Mouse (Mus musculus) lung, adult 2 months (tissue): Measurements from ENCODE around the gene Trim59. TPM values are rescaled to one million over a fixed set of nuclear protein-coding genes. Genes with fewer than 3 reads are reported as not detected.

ENCODE experiments used
- DNase-seq: peaks from one replicate; pipeline ENCODE4 v3.0.0; 2022
- H3K4me1 ChIP-seq: fragments of 200-500 bp; 2 replicates; pipeline ENCODE4 v1.6.1; 2011; ENCODE audit warnings: low read length; ENCODE audit not compliant: control insufficient read depth, insufficient read depth
- H3K4me3 ChIP-seq: fragments of 200-500 bp; replicated peaks from 2 replicates; pipeline ENCODE3; 2011; ENCODE audit warnings: low read depth, mild to moderate bottlenecking, control low read depth, low read length; ENCODE audit errors: extremely low read depth
- CTCF ChIP-seq: fragments of 200-500 bp; IDR thresholded peaks from 2 replicates; pipeline ENCODE4 v1.5.1; 2011; ENCODE audit warnings: mild to moderate bottlenecking, low read length, control low read depth; ENCODE audit not compliant: insufficient read depth
- POLR2A ChIP-seq: fragments of 200-500 bp; IDR thresholded peaks from 2 replicates; pipeline ENCODE4 v1.6.1; 2011; ENCODE audit warnings: low read depth, mild to moderate bottlenecking, control low read depth, low read length, borderline replicate concordance; ENCODE audit errors: extremely low read depth
- WGBS: fragments of 180-500 bp; shearing (Covaris S2); methylation state at CpG from one replicate; pipeline ENCODE4 v1.1.7; 2018; 5-methylcytosine and 5-hydroxymethylcytosine counted together
- polyA plus RNA-seq: library from polyadenylated mRNA; depleted of rRNA; stranded (reverse); fragments of >200 nt; gene quantifications from 2 replicates; pipeline ENCODE4 v1.2.3, GENCODE M21; 2012; rRNA removed

Trim59 gene
- polyA plus RNA-seq = 0.26 and 0.69 TPM in 2 replicates

DNA sequence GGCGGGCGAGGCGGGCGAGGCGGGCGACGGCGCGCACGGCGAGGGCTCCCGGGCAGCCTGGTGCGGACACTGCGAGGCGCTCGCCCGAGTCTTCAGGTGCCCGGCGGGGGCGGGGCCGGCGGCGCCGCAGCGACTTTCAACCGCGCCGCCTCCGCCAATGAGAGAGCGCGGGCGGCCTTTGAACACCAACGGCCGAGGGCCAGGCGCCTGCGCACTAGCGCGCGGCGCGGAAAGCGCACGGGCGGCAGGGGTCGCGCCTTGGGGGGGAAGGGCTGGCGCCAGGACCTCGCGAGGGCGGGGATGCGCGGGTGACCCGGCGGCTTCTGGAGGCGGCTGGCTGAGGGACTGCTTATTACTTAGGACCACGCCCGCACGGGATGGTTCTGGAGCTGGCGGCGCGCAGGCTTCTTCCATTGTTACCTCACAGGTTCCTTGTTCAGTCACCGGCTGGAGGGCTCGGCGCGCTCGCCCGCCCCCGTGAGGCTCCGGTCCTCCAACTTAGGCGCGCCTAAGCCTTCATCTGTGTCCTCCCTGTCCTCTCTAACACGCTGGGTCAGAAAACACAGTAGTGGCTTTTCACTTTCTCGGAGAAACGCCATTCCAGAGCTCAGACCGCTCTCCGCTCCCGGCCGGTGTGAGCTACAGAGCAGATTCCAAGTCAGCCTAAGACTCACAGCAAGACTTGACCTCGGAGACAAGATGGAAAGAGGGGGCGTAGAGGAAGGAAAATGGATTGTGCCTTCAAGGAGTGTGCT, at the start of gene Trim59:
Gene Trim59, minus strand, starts transcription at position 111 of the 755 bp plus-strand sequence.
- peak; percentile 84 for DNase-seq
- WGBS = 1% methylated on average over 79 of the region's 80 CpGs

GRCm38 (mm10) chr3:69064005-69064404, 19.4 kb upstream of the Trim59 start:
- TF ChIP-seq CTCF (no peak), POLR2A (no peak)
- no peak for DNase-seq
- H3K4me3 ChIP-seq = no peak overlapping the region
- no peaks in the 10 kb centered on the region for H3K4me1 ChIP-seq
- WGBS = 29% methylated on average over 1 of the region's 1 CpGs

More for the DNA sequence above, at the start of gene Trim59:
- Histone ChIP-seq H3K4me3 (peak within 1 kb of the TSS; percentile 66), H3K4me1 (peaks cover 2% of the 10 kb centered on the region)
- TF ChIP-seq CTCF = no peak
- TF ChIP-seq POLR2A = no peak

GRCm38 (mm10) chr3:69062764-69063163, 18.2 kb upstream of the Trim59 start:
- 45% methylated on average over 1 of the region's 1 CpGs for WGBS
- H3K4me3 ChIP-seq = no peak overlapping the region
- TF ChIP-seq POLR2A (no peak), CTCF (no peak)
- DNase-seq = no peak
- H3K4me1 ChIP-seq = no peaks in the 10 kb centered on the region

GRCm38 (mm10) chr3:69060672-69061071, 16.1 kb upstream of the Trim59 start:
- no peaks in the 10 kb centered on the region for H3K4me1 ChIP-seq
- 87% methylated on average over 4 of the region's 4 CpGs for WGBS
- TF ChIP-seq CTCF = no peak
- TF ChIP-seq POLR2A = no peak
- H3K4me3 ChIP-seq = no peak overlapping the region
- no peak for DNase-seq

- DNase-seq = no peak
- TF ChIP-seq CTCF (no peak), POLR2A (no peak)
- no peaks in the 10 kb centered on the region for H3K4me1 ChIP-seq
- WGBS = 89% methylated on average over 3 of the region's 3 CpGs
- no peak overlapping the region for H3K4me3 ChIP-seq
These were observed 11.3 kb upstream of the Trim59 start for GRCm38 (mm10) chr3:69055871-69056270.

GRCm38 (mm10) chr3:69054760-69055432, 10.3 kb upstream of the Trim59 start:
- DNase-seq = no peak
- H3K4me1 ChIP-seq = no peaks in the 10 kb centered on the region
- no peak for TF ChIP-seq CTCF
- TF ChIP-seq POLR2A = no peak
- H3K4me3 ChIP-seq = no peak overlapping the region
- WGBS = 76% methylated on average over 7 of the region's 7 CpGs

GRCm38 (mm10) chr3:69051894-69052293, 7.3 kb upstream of the Trim59 start:
- H3K4me3 ChIP-seq = no peak overlapping the region
- TF ChIP-seq CTCF = no peak
- TF ChIP-seq POLR2A = no peak
- 84% methylated on average over 11 of the region's 11 CpGs for WGBS
- DNase-seq = no peak
- no peaks in the 10 kb centered on the region for H3K4me1 ChIP-seq

DNA sequence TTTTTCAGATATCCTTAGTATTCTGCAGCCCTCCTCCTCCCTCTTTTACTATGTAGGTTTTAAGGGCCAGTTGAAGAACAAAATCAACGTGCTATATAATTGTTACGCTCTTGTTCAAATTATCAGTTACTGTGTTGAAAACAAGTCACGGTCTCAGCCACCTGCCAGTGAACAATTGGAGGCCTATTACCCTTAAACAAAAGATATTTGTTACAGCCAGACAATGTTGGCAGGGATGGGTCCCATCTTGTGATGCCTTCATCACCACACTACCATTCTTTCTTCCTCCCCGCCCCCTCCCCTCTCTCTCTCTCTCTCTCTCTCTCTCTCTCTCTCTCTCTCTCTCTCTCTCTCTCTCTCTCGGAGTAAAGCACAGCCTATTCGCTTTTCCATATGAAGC, 4.5 kb upstream of the Trim59 start:
- H3K4me1 ChIP-seq = peaks cover under 1% of the 10 kb centered on the region; the same call in 1 of the 2 replicates
- no peak overlapping the region for H3K4me3 ChIP-seq
- no peak for DNase-seq
- no peak for TF ChIP-seq POLR2A
- TF ChIP-seq CTCF = no peak
- 89% methylated on average over 6 of the region's 6 CpGs for WGBS

- TF ChIP-seq CTCF (no peak), POLR2A (no peak)
- no peak overlapping the region for H3K4me3 ChIP-seq
- H3K4me1 ChIP-seq = peaks cover 2% of the 10 kb centered on the region; the same call in 1 of the 2 replicates
- WGBS = 85% methylated on average over 4 of the region's 4 CpGs
- no peak for DNase-seq
These were observed 3.1 kb upstream of the Trim59 start for GRCm38 (mm10) chr3:69047684-69048083.

DNA sequence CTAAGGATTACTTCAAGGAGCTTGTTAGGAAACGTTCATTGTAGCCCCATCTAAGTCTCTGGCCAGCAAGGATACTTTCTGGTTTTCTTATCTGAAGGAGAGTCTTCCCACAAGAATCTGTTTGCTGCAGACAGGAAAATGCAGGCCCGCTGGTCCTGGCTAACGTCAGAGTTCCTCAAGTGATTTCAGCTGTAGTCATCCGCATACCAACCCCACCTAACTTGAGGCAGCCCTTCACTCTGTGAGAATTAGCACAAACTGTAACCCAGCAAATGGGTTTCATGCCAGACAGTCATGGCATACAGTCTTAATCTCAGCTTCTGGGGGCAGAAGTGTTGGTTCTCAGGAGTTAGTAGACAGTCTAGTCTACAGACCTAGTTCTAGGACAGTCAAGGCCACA, 2.0 kb upstream of the Trim59 start:
- Histone ChIP-seq H3K4me1 (peaks cover 2% of the 10 kb centered on the region; the same call in 1 of the 2 replicates), H3K4me3 (no peak overlapping the region)
- TF ChIP-seq CTCF (no peak), POLR2A (no peak)
- 69% methylated on average over 4 of the region's 4 CpGs for WGBS
- no peak for DNase-seq
